Mouse (Mus musculus): ENCODE data around the gene Kcna2.

The Kcna2 gene

DNA sequence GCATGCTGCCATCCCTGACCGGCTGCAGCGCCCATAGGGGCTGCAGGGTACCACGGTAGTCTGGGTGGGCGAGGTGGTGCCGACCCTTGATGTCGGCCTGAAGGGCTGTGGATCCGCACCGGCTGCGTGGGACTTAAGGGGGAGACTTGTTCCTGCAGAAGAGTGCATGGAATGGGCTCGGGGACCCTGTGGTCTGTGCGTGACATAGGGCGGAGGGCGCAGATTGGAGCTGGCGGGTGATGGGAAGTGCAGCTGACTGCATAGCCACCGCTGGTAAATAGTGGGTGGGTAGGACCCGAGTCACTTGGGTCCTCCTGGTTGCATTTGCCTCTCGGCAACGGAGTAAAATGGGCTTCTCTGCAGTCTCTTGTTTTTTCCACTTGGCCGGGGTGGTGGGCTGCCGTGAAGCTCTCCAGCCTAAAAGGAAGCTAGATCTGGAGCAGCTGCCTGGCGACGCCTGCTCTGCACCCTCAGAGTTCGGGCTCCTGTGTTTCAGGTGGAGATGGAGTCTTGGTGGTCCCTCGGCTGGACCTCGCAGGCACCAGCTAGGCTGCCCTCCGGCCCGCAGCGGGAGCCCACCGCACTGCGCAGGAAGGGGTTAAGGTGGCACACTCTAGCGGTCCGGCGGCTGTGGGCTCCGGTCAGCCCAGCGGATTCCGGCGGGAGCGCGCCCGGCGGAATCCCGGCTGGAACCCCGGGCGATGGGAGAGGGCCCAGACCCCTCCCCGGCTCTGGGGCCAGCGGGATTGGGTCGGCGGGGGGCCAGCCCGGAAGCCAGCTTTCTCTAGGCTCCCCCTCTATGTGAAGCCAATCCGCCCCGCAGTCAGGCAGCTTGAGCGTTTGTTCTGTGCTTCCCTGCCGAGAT is 1.1 kb downstream of the Kcna2 start:
- DNase-seq: peak; percentile 55

- no peak for DNase-seq
These were observed 2.1 kb downstream of the Kcna2 start for GRCm38 (mm10) chr3:107103041-107103440.

GRCm38 (mm10) chr3:107103462-107103861 is 2.5 kb downstream of the Kcna2 start:
- DNase-seq: no peak

GRCm38 (mm10) chr3:107105986-107106385 is 5.0 kb downstream of the Kcna2 start:
- no peak for DNase-seq

- no peak for DNase-seq
These were observed 11.6 kb downstream of the Kcna2 start for GRCm38 (mm10) chr3:107112498-107112897.

DNA sequence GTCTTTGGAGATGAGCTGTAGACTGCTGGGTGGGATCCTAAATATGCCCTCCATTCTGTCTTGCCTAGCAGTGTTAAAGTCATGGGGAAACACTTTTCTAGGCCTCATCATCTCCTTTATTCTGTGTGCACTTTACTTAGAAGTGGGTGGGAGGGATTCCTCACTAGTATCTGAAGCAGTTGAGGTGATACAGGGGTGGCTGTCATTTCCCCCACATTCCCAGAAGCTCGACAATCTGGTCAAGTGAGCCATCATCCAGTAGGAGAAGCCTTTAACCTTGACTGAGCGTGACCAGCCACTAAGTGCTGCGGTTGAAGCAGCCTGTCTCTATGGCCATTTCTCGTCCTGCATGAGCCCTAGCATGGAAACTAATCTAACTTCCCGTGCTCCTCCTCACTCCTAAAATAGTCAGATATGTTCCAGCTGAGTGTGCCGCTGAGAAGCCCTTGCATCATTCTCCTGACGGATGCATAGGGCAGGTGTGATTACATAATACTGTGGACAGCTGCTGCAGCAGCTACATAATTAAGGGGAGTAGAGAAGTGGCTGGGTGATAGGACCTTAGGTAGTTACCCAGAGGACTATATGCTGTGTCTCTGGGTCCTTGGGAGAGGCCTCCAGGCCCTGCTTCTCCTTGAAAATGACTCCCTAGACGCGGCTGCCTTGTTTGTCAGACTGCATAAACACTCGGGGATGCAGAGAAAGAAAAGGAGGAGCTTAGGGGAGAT is 12.2 kb downstream of the Kcna2 start:
- no peak for DNase-seq

- peak; percentile 7 for DNase-seq
These were observed 13.1 kb downstream of the Kcna2 start for GRCm38 (mm10) chr3:107113771-107114737.

- no peak for DNase-seq
These were observed 14.0 kb downstream of the Kcna2 start for GRCm38 (mm10) chr3:107114941-107115340.

DNA sequence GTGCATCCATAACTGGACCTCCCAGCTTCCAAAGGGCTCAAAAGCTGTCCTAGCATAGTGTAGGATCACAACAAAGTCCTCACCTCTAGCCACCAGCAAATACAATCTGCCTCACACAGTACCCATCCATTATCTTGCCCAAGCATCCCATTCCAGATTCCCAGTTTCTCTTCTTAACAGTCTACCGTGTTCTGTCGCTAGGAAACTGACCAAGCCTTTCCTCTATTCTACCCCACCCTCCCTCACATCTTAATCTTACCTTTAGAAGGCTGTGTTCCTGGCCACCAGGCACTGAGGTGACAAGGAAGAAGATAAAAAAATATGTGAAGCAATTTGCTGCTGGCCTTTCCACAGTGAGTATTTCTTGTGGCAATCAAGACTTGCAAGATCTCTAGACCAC is 14.8 kb downstream of the Kcna2 start:
- DNase-seq: no peak

DNA sequence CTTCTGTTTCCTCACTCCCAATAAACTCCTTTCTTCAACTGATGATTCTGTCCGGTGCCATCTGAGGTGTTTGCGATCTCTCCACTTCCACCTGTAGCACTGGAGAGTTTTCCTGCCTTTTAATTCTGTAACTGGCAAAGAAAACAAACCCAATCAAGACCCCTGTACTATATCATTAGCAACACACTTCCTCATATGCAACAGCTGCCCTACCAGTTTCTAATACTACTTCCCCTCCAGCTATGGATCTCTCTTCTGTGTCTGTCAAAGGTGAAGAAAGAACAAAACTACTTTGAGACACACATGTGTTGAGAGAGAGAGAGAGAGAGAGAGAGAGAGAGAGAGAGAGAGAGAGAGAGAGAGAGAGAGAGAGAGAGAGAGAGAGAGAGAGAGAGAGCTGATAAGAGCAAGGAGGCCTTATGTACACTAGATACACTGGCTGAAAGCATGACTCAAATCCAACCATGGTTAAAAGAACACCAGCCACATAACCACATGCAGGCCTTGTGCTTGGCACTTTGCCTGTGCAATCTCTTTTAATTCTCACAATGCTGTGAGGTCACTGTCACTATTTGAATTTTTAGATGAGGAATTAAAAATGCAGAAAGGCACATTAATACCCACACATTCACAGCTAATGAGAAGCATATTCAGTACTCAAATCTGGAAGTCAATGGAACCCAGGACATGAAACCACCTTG is 19.1 kb downstream of the Kcna2 start:
- DNase-seq: no peak

DNA sequence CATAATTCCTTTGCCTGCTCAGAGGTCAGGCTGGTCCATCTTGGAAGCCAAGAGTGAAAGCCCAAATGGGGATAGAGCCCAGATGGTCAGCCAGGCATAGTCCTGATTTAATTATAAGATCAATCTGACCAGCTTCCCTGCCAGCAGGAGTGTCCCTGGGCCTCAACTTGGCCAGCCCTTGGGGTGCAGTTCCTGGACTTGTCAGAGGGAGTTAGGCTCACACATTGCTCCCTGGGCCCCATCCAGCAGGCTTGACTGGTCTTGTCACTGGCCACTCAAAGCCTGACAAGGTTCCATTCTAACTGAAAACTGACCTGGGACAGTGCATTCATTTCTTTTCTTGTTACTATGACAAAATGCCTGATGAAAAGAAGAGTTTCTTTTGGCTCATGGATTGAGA is 21.4 kb downstream of the Kcna2 start:
- DNase-seq: no peak

DNA sequence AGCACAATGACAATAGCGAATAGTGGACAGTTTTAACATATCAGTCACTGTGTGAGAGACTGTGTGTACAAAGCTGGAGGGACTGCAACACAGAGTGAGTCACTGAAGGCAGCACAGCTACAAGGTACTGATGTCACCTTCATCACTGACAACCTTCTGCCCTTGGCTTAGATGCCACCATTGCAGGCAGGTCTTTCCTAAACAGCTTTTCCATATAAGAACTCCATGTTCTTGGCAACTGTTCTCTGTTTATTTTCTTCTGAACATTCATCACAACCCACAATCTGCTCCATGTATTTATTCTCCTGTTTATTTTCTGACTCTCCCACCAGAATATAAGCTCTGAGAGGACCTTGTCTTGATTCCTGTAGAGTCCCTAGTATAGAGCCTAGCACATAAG is 26.7 kb downstream of the Kcna2 start:
- no peak for DNase-seq

DNA sequence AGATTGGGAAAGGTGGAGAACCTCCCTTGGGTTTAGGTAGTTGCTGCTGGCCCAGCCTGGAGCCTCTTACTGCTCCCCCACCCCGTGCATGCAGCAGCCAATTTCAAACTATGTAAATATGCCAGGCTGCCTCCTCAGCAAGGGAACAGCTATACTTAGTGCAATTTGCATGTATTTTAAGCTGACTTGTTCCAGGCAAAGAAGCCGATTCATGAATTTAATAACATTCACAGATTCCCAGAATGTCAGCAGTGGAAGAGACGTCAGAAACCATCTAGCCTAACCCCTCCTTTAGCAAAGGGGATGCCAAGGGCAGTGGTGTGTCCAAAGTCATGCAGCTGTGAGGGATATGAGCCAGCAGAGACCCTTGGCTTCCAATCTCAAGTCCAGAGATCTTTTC is 27.5 kb downstream of the Kcna2 start:
- DNase-seq: no peak

- DNase-seq: no peak
These were observed 28.3 kb downstream of the Kcna2 start for GRCm38 (mm10) chr3:107129251-107129650.

DNA sequence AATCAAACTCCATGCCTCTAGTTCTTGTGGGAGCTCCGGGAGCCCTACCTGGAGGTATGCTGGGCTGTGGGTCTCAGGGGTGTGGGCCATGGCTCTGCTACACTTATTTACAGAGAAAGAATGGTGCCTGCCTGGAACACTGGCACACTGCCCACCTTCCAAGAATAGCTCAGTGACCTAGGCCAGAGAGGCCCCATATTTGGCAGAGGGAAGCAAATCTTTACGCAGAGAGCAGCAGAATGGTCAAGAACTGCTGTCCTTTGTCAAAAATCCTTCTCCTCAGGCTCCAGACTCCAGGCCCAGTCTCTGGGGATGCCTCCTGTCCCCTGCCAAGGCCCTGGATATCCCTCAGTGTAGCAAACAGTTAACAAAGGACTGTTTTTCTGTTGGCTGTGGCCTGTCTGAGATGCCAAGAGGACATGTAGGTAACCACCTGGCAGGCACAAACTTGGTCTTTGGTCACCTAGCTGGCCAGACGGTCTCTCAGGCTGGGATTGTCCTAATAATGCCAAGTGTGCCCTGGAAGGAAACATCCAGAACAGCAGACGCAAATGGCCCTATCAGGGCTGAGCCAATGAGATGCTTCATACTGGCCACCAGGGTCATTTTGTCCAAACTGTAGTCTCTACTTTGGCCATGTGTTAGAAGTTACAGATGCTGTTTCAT is 29.8 kb downstream of the Kcna2 start:
- DNase-seq: peak; percentile 51

GRCm38 (mm10) chr3:107131846-107132245 is 30.9 kb downstream of the Kcna2 start:
- no peak for DNase-seq

- no peak for DNase-seq
These were observed 31.7 kb downstream of the Kcna2 start for GRCm38 (mm10) chr3:107132651-107133050.

DNA sequence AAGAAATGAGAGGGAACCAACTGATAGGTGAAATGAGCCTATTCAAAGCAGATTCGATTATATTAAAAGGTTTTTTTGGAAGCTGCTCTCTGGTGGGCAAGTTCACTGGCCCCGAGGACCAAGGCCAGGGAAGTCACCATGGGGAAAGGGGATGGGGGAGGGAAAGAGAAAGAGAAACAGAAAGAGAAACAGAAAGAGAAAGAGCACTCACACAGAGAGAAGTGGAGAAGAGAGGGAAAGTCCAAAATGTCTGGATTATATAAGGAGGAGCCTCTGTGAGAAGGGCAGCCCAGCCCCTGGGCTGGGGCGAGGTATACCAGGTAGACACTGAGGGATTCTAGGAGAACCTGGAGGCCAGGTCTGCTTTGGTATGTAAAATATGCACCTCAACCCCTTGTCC is 33.5 kb downstream of the Kcna2 start:
- DNase-seq: no peak

DNA sequence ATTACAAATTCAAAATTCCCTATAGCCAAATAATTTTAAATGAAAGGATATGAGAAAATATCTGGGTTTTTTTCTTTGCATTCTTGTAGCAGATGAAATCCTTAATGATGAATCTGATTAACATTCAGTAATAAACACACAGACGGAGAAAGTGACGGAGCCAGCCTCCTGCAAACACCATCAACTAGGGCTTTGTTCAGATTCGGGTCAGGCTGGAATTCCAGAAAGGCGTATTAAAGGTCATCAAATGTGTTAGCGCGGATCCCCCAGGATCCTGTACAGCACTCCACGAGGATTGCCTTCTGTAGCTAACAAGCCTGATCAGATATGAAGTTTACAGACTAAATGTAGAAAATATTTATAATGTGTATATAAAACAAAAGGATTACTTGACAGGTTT is 46.2 kb downstream of the Kcna2 start:
- no peak for DNase-seq

DNA sequence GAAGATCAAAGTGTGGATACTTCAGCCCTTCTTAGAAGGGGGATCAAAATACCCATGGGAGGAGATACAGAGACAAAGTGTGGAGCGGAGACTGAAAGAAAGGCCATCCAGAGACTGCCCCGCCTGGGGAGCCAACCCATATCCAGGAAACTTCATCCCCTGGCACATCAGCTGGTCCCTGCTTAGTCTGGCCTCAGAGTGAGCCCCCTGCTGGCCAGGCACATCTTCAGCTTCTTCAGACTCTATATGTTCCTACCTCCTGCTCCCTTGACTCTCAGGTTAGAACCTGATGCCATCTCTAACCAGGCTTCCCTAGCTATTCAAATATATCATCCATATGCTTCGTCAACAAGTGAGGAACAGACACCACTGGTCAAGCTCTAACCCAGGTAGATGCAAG is 48.1 kb downstream of the Kcna2 start:
- peak; percentile 61 for DNase-seq

DNA sequence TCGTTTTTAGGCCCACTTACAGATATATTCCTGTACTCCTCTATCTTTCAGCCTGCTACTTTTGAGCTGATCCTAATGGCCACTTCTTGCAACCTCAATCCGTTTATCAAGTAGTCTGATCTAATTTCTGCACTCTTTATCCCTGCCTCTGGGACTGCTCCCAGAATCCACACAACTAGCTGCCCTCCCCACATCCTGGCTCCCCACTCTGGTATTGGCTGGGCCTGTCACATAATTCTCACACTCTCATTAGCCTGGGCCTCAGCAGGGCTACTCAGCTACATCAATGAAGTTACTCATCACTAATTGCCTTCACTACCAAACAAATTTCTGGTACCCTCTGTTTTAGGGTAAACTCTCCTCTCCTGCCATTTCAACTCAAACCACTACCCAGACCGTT is 49.5 kb downstream of the Kcna2 start:
- DNase-seq: no peak

Measured in kidney, postnatal 10 days (tissue).